Mouse (Mus musculus): ENCODE data around the gene Gm49776.

- TF ChIP-seq CTCF (IDR thresholded peaks at IDR 0.05; ENCODE audit: low read depth, low read length) (no peak), GATA2 (IDR thresholded peaks at IDR 0.05; ENCODE audit: borderline replicate concordance, low read depth, low read length) (no peak)
These were observed 30.0 kb upstream of the Gm49776 start for GRCm38 (mm10) chr16:18288166-18288565.

Data from G1E (cell line).